Mouse (Mus musculus): Measurements from ENCODE around the gene Traf6. TPM values are rescaled to one million over a fixed set of nuclear protein-coding genes. Genes with fewer than 3 reads are reported as not detected.
A peak's percentile ranks its signal among the peaks of the same experiment; 100 is the strongest.

The Traf6 gene
- total RNA-seq (2021): 18.7 and 20.0 TPM in 2 replicates
- long read RNA-seq, full-length matches to known transcripts: 2 of 5 reads
- long read RNA-seq, partial matches to known transcripts: 0 of 5 reads
- long read RNA-seq, other reads (novel, unspliced or antisense): 3 of 5 reads

- DNase-seq: peak; percentile 93
Observed at GRCm38 (mm10) chr2:101678236-101679021, at the start of gene Traf6. TSS of gene Traf6 (plus strand) at chr2:101678429.

- no peak for DNase-seq
Observed at GRCm38 (mm10) chr2:101638979-101639839, 39.0 kb upstream of the Traf6 start.

GRCm38 (mm10) chr2:101639840-101640350 lies 38.3 kb upstream of the Traf6 start:
- DNase-seq: no peak

- DNase-seq: no peak
Observed at GRCm38 (mm10) chr2:101645841-101646240, 32.4 kb upstream of the Traf6 start.

- no peak for DNase-seq
Observed at GRCm38 (mm10) chr2:101648361-101648760, 29.9 kb upstream of the Traf6 start.

- no peak for DNase-seq
Observed at GRCm38 (mm10) chr2:101649114-101649671, 29.0 kb upstream of the Traf6 start, which contains the start of the genes Rag1 and B230118H07Rik. TSS of gene Rag1 (minus strand) at chr2:101649501. TSS of gene B230118H07Rik (minus strand) at chr2:101649532.

GRCm38 (mm10) chr2:101650446-101650845 lies 27.8 kb upstream of the Traf6 start:
- no peak for DNase-seq

GRCm38 (mm10) chr2:101652204-101652920 lies 25.9 kb upstream of the Traf6 start:
- no peak for DNase-seq

GRCm38 (mm10) chr2:101652921-101653597 lies 25.2 kb upstream of the Traf6 start:
- DNase-seq: peak; percentile 79

GRCm38 (mm10) chr2:101660536-101660935 lies 17.7 kb upstream of the Traf6 start:
- no peak for DNase-seq

- peak; percentile 64 for DNase-seq
Observed at GRCm38 (mm10) chr2:101665058-101665702, 13.0 kb upstream of the Traf6 start.

- DNase-seq: no peak
Observed at GRCm38 (mm10) chr2:101665703-101666092, 12.5 kb upstream of the Traf6 start.

- DNase-seq: no peak
Observed at GRCm38 (mm10) chr2:101668751-101669150, 9.5 kb upstream of the Traf6 start.

- DNase-seq: no peak
Observed at GRCm38 (mm10) chr2:101673547-101673946, 4.7 kb upstream of the Traf6 start.

- DNase-seq: no peak
Observed at GRCm38 (mm10) chr2:101679164-101679784, 1.0 kb downstream of the Traf6 start.

GRCm38 (mm10) chr2:101684421-101684820 lies 6.2 kb downstream of the Traf6 start:
- DNase-seq: peak; percentile 12

GRCm38 (mm10) chr2:101688011-101688410 lies 9.8 kb downstream of the Traf6 start:
- no peak for DNase-seq

- no peak for DNase-seq
Observed at GRCm38 (mm10) chr2:101690252-101690827, 12.1 kb downstream of the Traf6 start.

- no peak for DNase-seq
Observed at GRCm38 (mm10) chr2:101693043-101693442, 14.8 kb downstream of the Traf6 start.
